Mouse (Mus musculus) thymus, postnatal 25 days (tissue): Measurements from ENCODE around the gene Nrg4.

Source experiments
- DNase-seq: peaks from one replicate; pipeline ENCODE4 v3.0.0; 2022

Nrg4 gene

DNA sequence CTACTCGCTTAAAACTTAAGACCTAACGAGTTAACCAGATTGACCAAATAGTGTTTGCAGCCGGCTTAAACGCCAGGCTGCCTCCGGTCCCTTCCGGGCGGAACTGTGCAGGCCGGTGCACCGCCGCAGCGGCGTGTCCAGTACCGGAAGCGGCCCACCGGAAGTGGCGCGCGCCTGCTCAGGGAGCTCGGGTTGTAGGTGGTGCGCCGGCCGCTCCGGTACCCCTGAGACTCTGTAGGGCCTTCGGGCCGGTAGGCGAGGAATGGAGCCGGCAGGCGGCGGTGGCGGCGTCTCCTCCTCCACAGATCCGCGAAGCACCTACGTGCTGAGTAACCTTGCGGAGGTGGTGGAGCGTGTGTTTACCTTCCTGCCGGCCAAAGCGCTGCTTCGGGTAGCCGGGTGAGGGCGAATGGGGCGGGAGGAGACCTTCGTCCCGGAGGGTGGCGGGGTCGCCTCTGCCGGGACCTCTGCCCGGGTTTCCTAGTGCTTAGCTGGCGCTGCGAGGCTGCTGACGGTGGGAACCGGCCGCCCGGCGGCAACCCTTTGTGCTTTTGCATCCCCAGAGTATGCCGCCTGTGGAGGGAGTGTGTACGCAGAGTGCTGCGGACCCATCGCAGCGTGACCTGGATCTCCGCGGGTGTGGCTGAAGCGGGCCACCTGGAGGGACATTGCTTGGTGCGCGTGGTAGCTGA, 117.7 kb downstream of the Nrg4 start, which contains the start of gene Fbxo22:
TSS of gene Fbxo22 (plus strand) at position 136 of the 692 bp plus-strand sequence.
- peak; percentile 77 for DNase-seq

DNA sequence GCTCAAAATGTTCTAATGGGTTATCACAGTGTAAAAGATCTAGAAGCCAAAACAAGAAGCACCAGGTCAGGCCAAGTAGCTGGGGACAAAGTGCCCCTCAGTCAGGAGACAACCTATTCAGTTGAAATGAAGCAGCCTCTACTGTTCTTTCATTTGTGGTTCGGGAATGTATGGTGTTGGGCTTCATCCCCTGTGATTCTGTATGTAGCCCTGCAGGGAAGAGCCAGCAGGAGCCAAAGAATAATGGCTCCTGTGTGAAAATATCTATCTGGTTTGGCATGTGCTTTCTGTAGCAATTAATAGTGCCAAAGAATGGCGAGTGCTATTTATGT, 118.2 kb downstream of the Nrg4 start:
- peak; percentile 3 for DNase-seq

DNA sequence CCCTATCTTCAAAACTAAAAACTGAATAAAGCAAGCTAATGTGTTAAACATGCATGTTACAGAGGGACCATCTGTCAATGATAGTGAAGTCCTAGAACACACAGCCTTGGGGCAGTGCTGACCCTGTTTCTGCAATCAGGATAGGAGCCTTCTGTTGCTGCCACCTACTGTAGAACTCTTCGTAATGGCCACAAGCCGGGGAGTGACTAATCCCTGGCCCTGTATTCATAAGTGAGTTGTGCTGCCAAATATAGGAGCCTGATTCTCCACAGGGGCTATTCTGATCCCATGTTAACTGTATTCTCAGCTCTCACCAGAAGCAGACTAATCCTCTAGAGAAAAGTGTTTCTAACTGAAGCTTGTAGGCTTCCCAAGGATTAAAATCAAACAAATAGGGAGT, 127.3 kb downstream of the Nrg4 start:
- no peak for DNase-seq

DNA sequence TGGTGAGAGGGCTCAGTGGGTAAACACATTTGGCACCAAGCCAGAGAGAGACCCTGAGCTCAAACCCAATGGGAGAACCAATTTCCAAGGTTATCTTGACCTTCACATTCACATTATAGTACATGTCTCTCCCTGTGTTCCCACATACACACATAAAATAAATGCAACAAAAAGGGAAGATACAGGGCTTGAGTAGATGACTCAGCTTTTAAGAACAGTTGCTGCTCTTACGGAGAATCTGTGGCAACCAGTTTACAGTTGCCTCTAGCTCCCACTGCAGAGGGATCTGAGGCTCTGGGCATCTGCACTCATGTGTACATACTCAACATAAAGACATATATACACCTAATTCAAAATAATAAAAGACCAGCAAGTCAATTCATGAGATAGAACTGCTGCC, 128.4 kb downstream of the Nrg4 start:
- no peak for DNase-seq

- no peak for DNase-seq
Observed at GRCm38 (mm10) chr9:55195876-55196275, 130.8 kb downstream of the Nrg4 start.

DNA sequence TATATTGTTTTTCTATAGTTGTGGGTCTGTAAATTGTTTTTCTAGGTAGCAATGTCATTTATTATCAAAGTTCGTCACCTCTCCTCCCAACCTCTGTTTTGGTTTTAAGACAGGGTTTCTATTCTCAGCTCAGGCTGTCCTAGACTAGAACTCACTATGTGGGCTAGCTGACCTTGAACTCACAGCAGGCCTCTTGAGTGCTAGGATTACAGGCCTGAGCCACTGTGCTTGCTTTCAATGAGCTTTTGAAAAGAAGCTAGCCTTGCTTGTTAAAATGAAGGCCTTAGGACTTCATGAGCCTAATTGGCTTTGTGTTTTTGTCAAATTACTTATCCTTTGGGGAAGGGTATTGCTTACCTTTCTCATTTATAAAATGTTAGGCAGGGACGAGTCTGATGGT, 152.4 kb downstream of the Nrg4 start:
- DNase-seq, result no peak

DNA sequence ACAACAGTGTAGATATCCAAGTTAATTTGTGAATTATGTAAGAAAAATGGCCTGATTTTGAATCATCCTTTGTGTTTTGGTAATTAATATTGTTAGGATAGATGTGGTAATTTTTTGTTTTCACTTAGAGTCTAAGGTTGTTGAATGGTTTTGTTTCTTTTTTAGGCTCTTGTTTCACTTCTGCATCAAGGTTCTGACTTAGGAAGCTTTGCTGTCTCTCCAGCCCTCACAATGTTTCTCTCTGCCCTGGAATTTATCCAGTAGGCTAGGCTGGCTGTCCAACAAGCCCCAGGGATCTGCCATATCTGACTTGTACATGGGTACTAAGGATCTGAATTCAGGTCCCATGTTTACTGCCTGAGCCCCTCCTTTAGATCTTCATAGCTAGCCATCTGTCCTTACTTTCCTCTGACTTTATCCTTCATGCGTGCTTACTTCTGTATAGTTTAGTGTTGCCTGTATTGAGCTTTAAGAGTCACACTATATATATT, 154.4 kb downstream of the Nrg4 start:
- DNase-seq, result no peak

GRCm38 (mm10) chr9:55170655-55171412, 155.8 kb downstream of the Nrg4 start:
- DNase-seq, result no peak
